Mouse (Mus musculus): ENCODE data around the gene Nbdy. TPM values are rescaled to one million over a fixed set of nuclear protein-coding genes. Genes with fewer than 3 reads are reported as not detected.
A peak's percentile ranks its signal among the peaks of the same experiment; 100 is the strongest.

Gene Nbdy
- total RNA-seq (2021) = 10 to 100 TPM; 42.9 to 54.5 TPM

GRCm38 (mm10) chrX:153723110-153723916 is at the start of gene Nbdy:
Gene Nbdy, plus strand, starts transcription at chrX:153723590.
- peak; percentile 39 to 60 for DNase-seq

GRCm38 (mm10) chrX:153695782-153696395 is 27.5 kb upstream of the Nbdy start, which contains the start of gene Kctd12b:
Gene Kctd12b, minus strand, starts transcription at chrX:153696391.
- peak in 1 of 2 experiments; percentile 1 for DNase-seq

- DNase-seq = no peak
These were observed 22.9 kb upstream of the Nbdy start for GRCm38 (mm10) chrX:153700463-153700862.

GRCm38 (mm10) chrX:153707735-153708134 is 15.7 kb upstream of the Nbdy start:
- peak; percentile 4 to 6 for DNase-seq

GRCm38 (mm10) chrX:153716716-153717115 is 6.7 kb upstream of the Nbdy start:
- DNase-seq = no peak

- DNase-seq = no peak
These were observed 3.8 kb upstream of the Nbdy start for GRCm38 (mm10) chrX:153719602-153720001.

GRCm38 (mm10) chrX:153724400-153724799 is 1.0 kb downstream of the Nbdy start:
- peak in 1 of 2 experiments; percentile 2 for DNase-seq

- DNase-seq = no peak
These were observed 12.3 kb downstream of the Nbdy start for GRCm38 (mm10) chrX:153735697-153736096.

GRCm38 (mm10) chrX:153742493-153742892 is 19.1 kb downstream of the Nbdy start:
- no peak for DNase-seq

GRCm38 (mm10) chrX:153749230-153749629 is 25.8 kb downstream of the Nbdy start:
- no peak for DNase-seq

Other genes with a start within 250 kb of the Nbdy start
- gene Ubqln2, start 225.4 kb upstream of the Nbdy start, total RNA-seq (2021) = 100 to 1,000 TPM; 232 to 242 TPM
- gene Cypt3, start 165.0 kb upstream of the Nbdy start, total RNA-seq (2021) = not detected
- gene Kctd12b, start 27.2 kb upstream of the Nbdy start, total RNA-seq (2021) = 1 to 10 TPM; 3.2 to 3.9 TPM
- 10 to 100 TPM in 1 of 2 experiments, 1 to 10 TPM in 1; 8.8 to 10.8 TPM for gene Spin2c, start 108.6 kb downstream of the Nbdy start, total RNA-seq (2021)